Comparison of ENCODE assay signal across 24 mouse cellular contexts in genomic region chr10:122069153-122069552, GRCm38 (mm10). TPM values are rescaled to one million over a fixed set of nuclear protein-coding genes. Genes with fewer than 3 reads are reported as not detected.
A peak's percentile ranks its signal among the peaks of the same experiment; 100 is the strongest.
DNase-seq lines count a peak whose midpoint lies in the region; ATAC-seq and TF ChIP-seq lines count a peak whose summit lies in the region.
"Had no signal": no experiment of that assay in that cellular context is flagged by ENCODE, and none has a peak within 500 bp of the region (broad histone marks: within the 10 kb centered on the region; RNA-seq: fewer than 3 reads in every experiment).

No protein-coding gene starts in this region.

- H3K4me2 ChIP-seq in heart, postnatal 0 days (ENCODE audit: low read depth, low read length): no peak overlapping the region
- H3K4me2 ChIP-seq in liver, postnatal 0 days (ENCODE audit: low read depth, low read length): no peak overlapping the region
- H3K4me2 ChIP-seq in liver, embryonic 11.5 days: no peak overlapping the region
- H3K4me2 ChIP-seq in stomach, postnatal 0 days (replicated peaks; ENCODE audit: low read depth): no peak overlapping the region
- H3K4me2 ChIP-seq: heart, embryonic 11.5 days; hindbrain, embryonic 12.5 days; midbrain, embryonic 11.5 days had no signal

- ATAC-seq in heart, postnatal 0 days (ENCODE audit: insufficient read depth, low read depth): no peak
- ATAC-seq in liver, postnatal 0 days: no peak
- ATAC-seq in liver, embryonic 11.5 days (replicated peaks; ENCODE audit: low FRiP score): no peak
- ATAC-seq in Patski: no peak
- ATAC-seq in stomach, postnatal 0 days (ENCODE audit: low FRiP score, low TSS enrichment): no peak
- ATAC-seq: inflammation-experienced regulatory T-cells, adult 6 months had no signal

- CTCF ChIA-PET in Patski (lab: Charles Lee): interaction anchor here (0.8 to 2.7 kb wide), 2 partner anchors 14 to 254 kb away, joined by 3 to 10 read pairs; no protein-coding TSS in a partner anchor

- peak; percentile 22 for DNase-seq in heart, postnatal 0 days (ENCODE audit: low spot score)
- no peak for DNase-seq in heart, postnatal 10 days
- DNase-seq in liver, postnatal 0 days: no peak
- DNase-seq in liver, embryonic 11.5 days (ENCODE audit: low spot score): no peak
- DNase-seq in Patski (ENCODE audit: low read depth, low spot score): no peak
- DNase-seq in stomach, postnatal 0 days (ENCODE audit: low spot score): no peak
- no peak for DNase-seq in embryonic facial prominence, embryonic 10.5 days (ENCODE audit: low spot score)
- DNase-seq: adrenal gland, postnatal 25 days; B cell, adult 2 months; cerebellum, adult 11 months; cerebellum, adult 9-11 months; gastrocnemius, postnatal 10 days; kidney, adult 9 months; kidney, postnatal 25 days; lung, postnatal 10 days had no signal

- in situ Hi-C loops in Patski (cut with MboI; ENCODE audit: low pct_unique_long_range_greater_than_20kb): no loop called here

- H3K4me1 ChIP-seq in heart, postnatal 0 days (ENCODE audit: control insufficient read depth, insufficient read depth): no peaks in the 10 kb centered on the region
- H3K4me1 ChIP-seq in liver, postnatal 0 days (ENCODE audit: insufficient read depth): no peaks in the 10 kb centered on the region
- H3K4me1 ChIP-seq in liver, embryonic 11.5 days (replicated peaks; ENCODE audit: control insufficient read depth, insufficient read depth, low read length): no peaks in the 10 kb centered on the region
- no peaks in the 10 kb centered on the region for H3K4me1 ChIP-seq in stomach, postnatal 0 days (replicated peaks; ENCODE audit: control insufficient read depth, insufficient read depth)
- peaks cover 6% of the 10 kb centered on the region; the same call in 1 of the 2 replicates for H3K4me1 ChIP-seq in embryonic facial prominence, embryonic 10.5 days
- H3K4me1 ChIP-seq: hindbrain, embryonic 12.5 days had no signal

- POLR2A ChIA-PET in Patski (lab: Charles Lee): no interaction called here

- H3K27ac ChIP-seq in heart, postnatal 0 days (ENCODE audit: low read depth): no peak overlapping the region
- no peak overlapping the region for H3K27ac ChIP-seq in liver, postnatal 0 days (ENCODE audit: low read depth)
- H3K27ac ChIP-seq in liver, embryonic 11.5 days (ENCODE audit: low read depth, low read length): no peak overlapping the region
- no peak overlapping the region for H3K27ac ChIP-seq in stomach, postnatal 0 days (replicated peaks)
- no peak overlapping the region for H3K27ac ChIP-seq in embryonic facial prominence, embryonic 10.5 days (replicated peaks)
- H3K27ac ChIP-seq: forebrain, embryonic 10.5 days; hindbrain, embryonic 12.5 days; liver, embryonic 14.5 days had no signal

- H3K9me3 ChIP-seq in heart, postnatal 0 days (replicated peaks; ENCODE audit: control insufficient read depth, low read length): no peaks in the 10 kb centered on the region
- H3K9me3 ChIP-seq in liver, postnatal 0 days (ENCODE audit: low read length): no peaks in the 10 kb centered on the region
- no peaks in the 10 kb centered on the region for H3K9me3 ChIP-seq in liver, embryonic 11.5 days (ENCODE audit: control insufficient read depth, low read length)
- H3K9me3 ChIP-seq in stomach, postnatal 0 days (ENCODE audit: control insufficient read depth, low read length): no peaks in the 10 kb centered on the region
- no peaks in the 10 kb centered on the region for H3K9me3 ChIP-seq in embryonic facial prominence, embryonic 10.5 days
- H3K9me3 ChIP-seq: forebrain, embryonic 10.5 days; hindbrain, embryonic 12.5 days had no signal

- TF ChIP-seq CTCF in heart, postnatal 0 days (IDR thresholded peaks at IDR 0.05; ENCODE audit: low read depth): peak; percentile 29
- TF ChIP-seq CTCF in liver, postnatal 0 days (IDR thresholded peaks at IDR 0.05; ENCODE audit: low read depth): peak; percentile 15; the same call in 1 of the 2 replicates
- TF ChIP-seq CTCF in Patski (IDR thresholded peaks at IDR 0.05): peak; percentile 20
- peak; percentile 54 for TF ChIP-seq CTCF in stomach, postnatal 0 days (IDR thresholded peaks at IDR 0.05; ENCODE audit: low read depth)

- H3K4me3 ChIP-seq in heart, postnatal 0 days (ENCODE audit: low read depth, low read length): no peak overlapping the region
- no peak overlapping the region for H3K4me3 ChIP-seq in liver, postnatal 0 days (ENCODE audit: low read depth, low read length)
- no peak overlapping the region for H3K4me3 ChIP-seq in liver, embryonic 11.5 days (ENCODE audit: low read depth, low read length)
- H3K4me3 ChIP-seq in stomach, postnatal 0 days (ENCODE audit: low read depth, low read length): no peak overlapping the region
- no peak overlapping the region for H3K4me3 ChIP-seq in embryonic facial prominence, embryonic 10.5 days
- H3K4me3 ChIP-seq: forebrain, embryonic 10.5 days; hindbrain, embryonic 12.5 days had no signal

- H3K9ac ChIP-seq in heart, postnatal 0 days (replicated peaks; ENCODE audit: low read depth, low read length): no peak overlapping the region
- H3K9ac ChIP-seq in liver, postnatal 0 days (replicated peaks): no peak overlapping the region
- no peak overlapping the region for H3K9ac ChIP-seq in liver, embryonic 11.5 days (ENCODE audit: low read depth, low read length)
- H3K9ac ChIP-seq in stomach, postnatal 0 days (ENCODE audit: low read length): no peak overlapping the region
- H3K9ac ChIP-seq: hindbrain, embryonic 12.5 days; liver, embryonic 14.5 days had no signal

- no peaks in the 10 kb centered on the region for H3K27me3 ChIP-seq in heart, postnatal 0 days (ENCODE audit: control insufficient read depth, insufficient read depth, low read length)
- H3K27me3 ChIP-seq in liver, postnatal 0 days (ENCODE audit: insufficient read depth, low read length): no peaks in the 10 kb centered on the region
- H3K27me3 ChIP-seq in liver, embryonic 11.5 days (replicated peaks; ENCODE audit: control insufficient read depth, insufficient read depth, low read length): no peaks in the 10 kb centered on the region
- H3K27me3 ChIP-seq in Patski: peaks cover 2% of the 10 kb centered on the region
- H3K27me3 ChIP-seq in stomach, postnatal 0 days (ENCODE audit: control insufficient read depth, insufficient read depth, low read length): no peaks in the 10 kb centered on the region
- H3K27me3 ChIP-seq in embryonic facial prominence, embryonic 10.5 days (replicated peaks; ENCODE audit: low read depth, poor library complexity, severe bottlenecking): no peaks in the 10 kb centered on the region
- H3K27me3 ChIP-seq: hindbrain, embryonic 12.5 days had no signal

- intact Hi-C loops in heart, postnatal 10 days (cut with DNase I): no loop called here

- no peaks in the 10 kb centered on the region for H3K36me3 ChIP-seq in heart, postnatal 0 days (replicated peaks; ENCODE audit: control insufficient read depth, insufficient read depth, low read length)
- H3K36me3 ChIP-seq in liver, postnatal 0 days (replicated peaks; ENCODE audit: insufficient read depth, low read length): no peaks in the 10 kb centered on the region
- no peaks in the 10 kb centered on the region for H3K36me3 ChIP-seq in liver, embryonic 11.5 days (ENCODE audit: control insufficient read depth, insufficient read depth, low read length)
- no peaks in the 10 kb centered on the region for H3K36me3 ChIP-seq in stomach, postnatal 0 days (ENCODE audit: control insufficient read depth, insufficient read depth, low read length)
- H3K36me3 ChIP-seq in embryonic facial prominence, embryonic 10.5 days (replicated peaks): no peaks in the 10 kb centered on the region
- H3K36me3 ChIP-seq: forebrain, embryonic 10.5 days; hindbrain, embryonic 12.5 days had no signal

- no peak for TF ChIP-seq EP300 in heart, postnatal 0 days (IDR thresholded peaks at IDR 0.05; ENCODE audit: low read depth)
- no peak for TF ChIP-seq EP300 in liver, postnatal 0 days (IDR thresholded peaks at IDR 0.05; ENCODE audit: low read depth)
- TF ChIP-seq EP300 in stomach, postnatal 0 days (optimal IDR thresholded peaks at IDR 0.05): no peak

RNA-seq across cellular contexts. Expression of gene Srgap1, which starts 22.0 kb away (rescaled TPM):
- total RNA-seq in heart, postnatal 0 days (2014; rRNA removed; ENCODE audit: low replicate concordance): 3.4 and 4.0 TPM in 2 replicates
- polyA plus RNA-seq in heart, postnatal 0 days (2015; fragmentation: Nextera tagmentation; extraction: Ambion mirVana): 4.9 and 5.0 TPM in 2 replicates
- 1 to 10 TPM; 8.2 to 8.4 TPM for total RNA-seq in heart, postnatal 10 days (2021)
- 0.90 and 0.96 TPM in 2 replicates for polyA plus RNA-seq in liver, postnatal 0 days (2015; fragmentation: Nextera tagmentation; extraction: Ambion mirVana)
- polyA plus RNA-seq in liver, embryonic 11.5 days (2014; fragmentation: Nextera tagmentation; extraction: Ambion mirVana): 2.8 and 3.8 TPM in 2 replicates
- 17.4 TPM for polyA plus RNA-seq in Patski (2021)
- 4.6 and 5.2 TPM in 2 replicates for polyA plus RNA-seq in stomach, postnatal 0 days (2015; fragmentation: Nextera tagmentation; extraction: Ambion mirVana)
- polyA plus RNA-seq in embryonic facial prominence, embryonic 10.5 days (2016; fragmentation: Nextera tagmentation; extraction: Ambion mirVana): 7.4 and 9.4 TPM in 2 replicates
- total RNA-seq: granulocyte monocyte progenitor cell, adult 5-6 weeks; MEL; monocyte, adult 5-6 weeks had no signal

RNA-seq across cellular contexts. Expression of gene Rxylt1, which starts 28.0 kb away (rescaled TPM):
- 13.2 and 30.0 TPM in 2 replicates for total RNA-seq in heart, postnatal 0 days (2014; rRNA removed; ENCODE audit: low replicate concordance)
- 48.7 and 48.9 TPM in 2 replicates for polyA plus RNA-seq in heart, postnatal 0 days (2015; fragmentation: Nextera tagmentation; extraction: Ambion mirVana)
- 10 to 100 TPM; 37.7 to 43.5 TPM for total RNA-seq in heart, postnatal 10 days (2021)
- polyA plus RNA-seq in liver, postnatal 0 days (2015; fragmentation: Nextera tagmentation; extraction: Ambion mirVana): 28.1 and 30.5 TPM in 2 replicates
- polyA plus RNA-seq in liver, embryonic 11.5 days (2014; fragmentation: Nextera tagmentation; extraction: Ambion mirVana): 39.7 and 41.2 TPM in 2 replicates
- 46.4 TPM for polyA plus RNA-seq in Patski (2021)
- 45.8 and 46.1 TPM in 2 replicates for polyA plus RNA-seq in stomach, postnatal 0 days (2015; fragmentation: Nextera tagmentation; extraction: Ambion mirVana)
- polyA plus RNA-seq in embryonic facial prominence, embryonic 10.5 days (2016; fragmentation: Nextera tagmentation; extraction: Ambion mirVana): 37.7 and 40.0 TPM in 2 replicates
